Mouse (Mus musculus) urinary bladder, postnatal 10 days (tissue): ENCODE measurements around the gene Fhl1.

ENCODE experiments used
- DNase-seq: peaks from one replicate; pipeline ENCODE4 v3.0.0; 2022; ENCODE audit warnings: low spot score

Fhl1 gene

GRCm38 (mm10) chrX:56731306-56732201 lies at the start of gene Fhl1:
TSS of gene Fhl1 (plus strand) at chrX:56731787.
- peak; percentile 10 for DNase-seq

- no peak for DNase-seq
Measured at GRCm38 (mm10) chrX:56682156-56682720, 49.3 kb upstream of the Fhl1 start.

GRCm38 (mm10) chrX:56683521-56683920 lies 48.1 kb upstream of the Fhl1 start:
- no peak for DNase-seq

- no peak for DNase-seq
Measured at GRCm38 (mm10) chrX:56692554-56692953, 39.0 kb upstream of the Fhl1 start.

- DNase-seq, result no peak
Measured at GRCm38 (mm10) chrX:56694539-56694938, 37.0 kb upstream of the Fhl1 start.

GRCm38 (mm10) chrX:56697199-56697780 lies 34.3 kb upstream of the Fhl1 start:
- no peak for DNase-seq

- no peak for DNase-seq
Measured at GRCm38 (mm10) chrX:56697886-56698285, 33.7 kb upstream of the Fhl1 start.

- no peak for DNase-seq
Measured at GRCm38 (mm10) chrX:56701261-56701660, 30.3 kb upstream of the Fhl1 start.

- DNase-seq, result no peak
Measured at GRCm38 (mm10) chrX:56703965-56704562, 27.5 kb upstream of the Fhl1 start.

GRCm38 (mm10) chrX:56708592-56709370 lies 22.8 kb upstream of the Fhl1 start:
- no peak for DNase-seq

- no peak for DNase-seq
Measured at GRCm38 (mm10) chrX:56710522-56710921, 21.1 kb upstream of the Fhl1 start.

GRCm38 (mm10) chrX:56712666-56713065 lies 18.9 kb upstream of the Fhl1 start:
- DNase-seq, result no peak

- DNase-seq, result no peak
Measured at GRCm38 (mm10) chrX:56722559-56722958, 9.0 kb upstream of the Fhl1 start.

GRCm38 (mm10) chrX:56728507-56728906 lies 3.1 kb upstream of the Fhl1 start:
- no peak for DNase-seq

GRCm38 (mm10) chrX:56730828-56731305 lies 720 bp upstream of the Fhl1 start:
- no peak for DNase-seq

- DNase-seq, result no peak
Measured at GRCm38 (mm10) chrX:56732401-56732800, 814 bp downstream of the Fhl1 start.

GRCm38 (mm10) chrX:56734436-56734835 lies 2.8 kb downstream of the Fhl1 start:
- no peak for DNase-seq

GRCm38 (mm10) chrX:56736226-56736625 lies 4.6 kb downstream of the Fhl1 start:
- no peak for DNase-seq

GRCm38 (mm10) chrX:56737848-56738554 lies 6.4 kb downstream of the Fhl1 start:
- DNase-seq, result no peak

- DNase-seq, result no peak
Measured at GRCm38 (mm10) chrX:56741428-56741827, 9.8 kb downstream of the Fhl1 start.

GRCm38 (mm10) chrX:56751536-56751935 lies 19.9 kb downstream of the Fhl1 start:
- no peak for DNase-seq
